Mouse (Mus musculus) heart, adult 2 months (tissue): ENCODE results near the gene Gjb3.

Experiments
- CTCF ChIP-seq: fragments of 200-600 bp; IDR thresholded peaks from 2 replicates; pipeline ENCODE4 v1.8.1; 2022; ENCODE audit warnings: antibody characterized with exemption, mild to moderate bottlenecking, moderate library complexity
- EP300 ChIP-seq: fragments of 200-500 bp; IDR thresholded peaks from 2 replicates; pipeline ENCODE4 v1.6.1; 2011; ENCODE audit warnings: low read depth, low read length, control low read depth; ENCODE audit not compliant: insufficient read depth
- POLR2A ChIP-seq: fragments of 200-500 bp; IDR thresholded peaks from 2 replicates; pipeline ENCODE4 v1.6.1; 2011; ENCODE audit warnings: mild to moderate bottlenecking, low read depth, low read length, control low read depth; ENCODE audit not compliant: insufficient read depth

GRCm38 (mm10) chr4:127327258-127327657 lies 3.4 kb downstream of the Gjb3 start:
- TF ChIP-seq CTCF = no peak
- no peak for TF ChIP-seq POLR2A
- TF ChIP-seq EP300 = no peak
